Mouse (Mus musculus): ENCODE measurements around the gene Itgal. TPM values are rescaled to one million over a fixed set of nuclear protein-coding genes. Genes with fewer than 3 reads are reported as not detected.
"Not testable (repeated sequence)": the region's sequence is repeated elsewhere in the genome, so short reads cannot be mapped to it uniquely, and the experiment has no call there.

The Itgal gene
- polyA plus RNA-seq (2012; ENCODE audit: insufficient read depth, low replicate concordance) = 11.2 and 21.5 TPM in 2 replicates

DNA sequence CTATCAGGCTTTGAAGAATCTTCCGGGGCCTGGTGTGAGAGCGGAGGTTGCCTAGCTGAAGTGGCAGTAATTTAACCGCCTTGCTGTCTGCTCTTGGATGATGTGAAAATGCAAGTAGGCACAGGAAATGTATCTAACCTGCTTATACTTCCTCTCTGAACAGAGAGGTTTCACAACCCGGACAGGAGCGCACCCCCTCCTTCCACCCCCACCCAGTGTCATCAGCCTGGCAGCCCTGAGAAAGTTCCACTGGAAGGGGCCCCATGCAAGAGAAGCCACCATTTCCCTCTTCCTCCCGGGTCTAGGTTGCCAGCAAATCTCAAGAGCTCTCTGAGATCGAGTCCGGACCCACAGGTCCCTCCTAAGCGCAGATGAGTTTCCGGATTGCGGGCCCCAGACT, at the start of gene Itgal:
Itgal (plus strand) TSS at position 163 of the 400 bp plus-strand sequence.
- Histone ChIP-seq H3K4me1 (peaks cover 63% of the 10 kb centered on the region), H3K4me3 (replicated peaks) (peak within 1 kb of the TSS; percentile 93)

DNA sequence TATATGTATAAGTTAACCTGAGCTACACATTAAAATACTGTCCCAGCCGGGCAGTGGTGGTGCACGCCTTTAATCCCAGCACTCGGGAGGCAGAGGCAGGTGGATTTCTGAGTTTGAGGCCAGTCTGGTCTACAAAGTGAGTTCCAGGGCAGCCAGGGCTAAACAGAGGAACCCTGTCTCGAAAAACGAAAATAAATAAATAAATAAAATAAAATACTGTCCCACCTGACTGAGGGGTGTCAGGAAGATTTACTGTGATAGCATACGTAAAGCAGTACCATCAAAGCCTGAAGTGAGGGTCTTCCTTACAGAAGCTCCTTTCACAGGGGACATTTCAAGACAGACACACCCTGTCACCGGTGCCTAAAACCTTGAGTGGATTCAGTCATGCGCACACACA, 45.5 kb upstream of the Itgal start:
- not testable (repeated sequence) for H3K4me3 ChIP-seq (replicated peaks); H3K27me3 ChIP-seq (replicated peaks); H3K9me3 ChIP-seq
- H3K36me3 ChIP-seq (replicated peaks; ENCODE audit: low read length) = peaks cover 53% of the 10 kb centered on the region
- H3K4me1 ChIP-seq = peaks cover 89% of the 10 kb centered on the region

More for the DNA sequence above, at the start of gene Itgal:
- no peaks in the 10 kb centered on the region for H3K9me3 ChIP-seq
- TF ChIP-seq FLI1 (IDR thresholded peaks at IDR 0.05; ENCODE audit: low read length) (no peak), GATA1 (IDR thresholded peaks at IDR 0.05; ENCODE audit: borderline replicate concordance, low read length) (no peak)
- H3K36me3 ChIP-seq (replicated peaks; ENCODE audit: low read length) = peaks cover 36% of the 10 kb centered on the region
- peaks cover 2% of the 10 kb centered on the region for H3K27me3 ChIP-seq (replicated peaks)

DNA sequence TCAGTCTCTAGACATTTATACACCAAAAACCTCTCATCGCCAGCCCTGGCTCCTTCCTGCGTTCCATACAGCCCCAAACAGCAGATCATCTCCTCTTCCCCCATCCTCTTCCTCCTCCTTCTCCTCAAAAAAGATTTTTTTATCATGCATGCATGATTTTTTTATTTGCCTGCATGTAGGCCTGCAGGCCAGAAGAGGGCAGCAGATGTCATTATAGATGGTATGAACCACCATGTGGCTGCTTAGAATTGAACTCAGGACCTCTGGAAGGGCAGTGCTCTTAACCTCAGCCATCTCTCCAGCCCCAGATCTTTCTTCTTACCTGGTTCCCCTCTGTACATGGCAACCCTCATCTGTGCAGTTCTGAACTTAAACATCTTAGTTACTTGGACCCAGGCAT, 43.6 kb upstream of the Itgal start:
- Histone ChIP-seq H3K4me3 (replicated peaks) (no peak overlapping the region), H3K27me3 (replicated peaks) (no peaks in the 10 kb centered on the region), H3K4me1 (peaks cover 89% of the 10 kb centered on the region), H3K9me3 (no peaks in the 10 kb centered on the region), H3K36me3 (replicated peaks; ENCODE audit: low read length) (peaks cover 49% of the 10 kb centered on the region)
- TF ChIP-seq GATA1 (IDR thresholded peaks at IDR 0.05; ENCODE audit: borderline replicate concordance, low read length) (no peak), FLI1 (IDR thresholded peaks at IDR 0.05; ENCODE audit: low read length) (no peak)

DNA sequence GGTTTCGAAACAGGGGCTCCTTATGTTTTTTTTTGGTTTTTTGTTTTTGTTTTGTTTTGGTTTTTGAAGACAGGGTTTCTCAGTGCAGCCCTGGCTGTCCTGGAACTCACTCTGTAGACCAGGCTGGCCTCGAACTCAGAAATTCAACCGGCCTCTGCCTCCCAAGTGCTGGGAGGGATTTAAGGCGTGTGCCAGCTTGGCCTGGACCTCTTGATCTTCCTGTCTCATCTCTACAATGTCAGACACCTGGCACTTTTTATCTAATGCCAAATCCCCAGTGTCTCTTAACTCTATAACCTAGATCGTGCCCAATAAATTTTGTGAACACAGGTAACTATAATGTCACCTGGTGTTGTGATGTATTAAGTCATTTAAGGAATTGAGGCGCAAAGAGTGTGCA, 42.7 kb upstream of the Itgal start:
- Histone ChIP-seq H3K27me3 (replicated peaks) (no peaks in the 10 kb centered on the region), H3K36me3 (replicated peaks; ENCODE audit: low read length) (peaks cover 40% of the 10 kb centered on the region), H3K9me3 (no peaks in the 10 kb centered on the region), H3K4me3 (replicated peaks) (peak overlapping the region; percentile 96), H3K4me1 (peaks cover 92% of the 10 kb centered on the region)
- no peak for TF ChIP-seq GATA1 (IDR thresholded peaks at IDR 0.05; ENCODE audit: borderline replicate concordance, low read length)
- TF ChIP-seq FLI1 (IDR thresholded peaks at IDR 0.05; ENCODE audit: low read length) = no peak

DNA sequence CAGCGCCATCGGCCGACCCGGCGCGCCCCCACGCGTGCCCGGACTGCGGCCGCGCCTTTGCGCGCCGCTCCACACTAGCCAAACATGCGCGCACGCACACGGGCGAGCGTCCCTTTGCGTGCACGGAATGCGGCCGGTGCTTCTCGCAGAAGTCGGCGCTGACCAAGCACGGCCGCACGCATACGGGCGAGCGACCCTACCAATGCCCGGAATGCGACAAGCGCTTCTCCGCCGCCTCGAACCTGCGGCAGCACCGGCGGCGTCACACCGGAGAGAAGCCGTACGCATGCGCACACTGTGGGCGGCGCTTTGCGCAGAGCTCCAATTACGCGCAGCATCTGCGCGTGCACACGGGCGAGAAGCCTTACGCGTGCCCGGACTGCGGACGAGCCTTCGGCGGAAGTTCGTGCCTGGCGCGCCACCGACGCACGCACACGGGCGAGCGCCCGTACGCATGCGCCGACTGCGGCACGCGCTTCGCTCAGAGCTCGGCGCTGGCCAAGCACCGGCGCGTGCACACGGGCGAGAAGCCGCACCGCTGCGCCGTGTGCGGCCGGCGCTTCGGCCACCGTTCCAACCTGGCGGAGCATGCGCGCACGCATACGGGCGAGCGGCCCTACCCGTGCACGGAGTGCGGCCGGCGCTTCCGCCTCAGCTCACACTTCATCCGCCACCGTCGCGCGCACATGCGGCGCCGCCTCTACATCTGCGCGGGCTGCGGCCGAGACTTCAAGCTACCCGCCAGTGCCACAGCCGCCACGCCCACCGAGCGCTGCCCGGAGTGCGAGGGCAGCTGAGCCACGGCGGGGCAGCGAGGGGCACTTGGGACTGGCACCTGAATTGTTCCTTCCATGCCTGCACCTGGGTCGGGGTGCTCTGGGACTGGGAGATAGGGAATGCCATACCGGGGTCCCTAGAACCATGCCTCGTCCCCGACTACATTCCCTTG, 42.0 kb upstream of the Itgal start:
- peaks cover 39% of the 10 kb centered on the region for H3K36me3 ChIP-seq (replicated peaks; ENCODE audit: low read length)
- peaks cover 97% of the 10 kb centered on the region for H3K4me1 ChIP-seq

DNA sequence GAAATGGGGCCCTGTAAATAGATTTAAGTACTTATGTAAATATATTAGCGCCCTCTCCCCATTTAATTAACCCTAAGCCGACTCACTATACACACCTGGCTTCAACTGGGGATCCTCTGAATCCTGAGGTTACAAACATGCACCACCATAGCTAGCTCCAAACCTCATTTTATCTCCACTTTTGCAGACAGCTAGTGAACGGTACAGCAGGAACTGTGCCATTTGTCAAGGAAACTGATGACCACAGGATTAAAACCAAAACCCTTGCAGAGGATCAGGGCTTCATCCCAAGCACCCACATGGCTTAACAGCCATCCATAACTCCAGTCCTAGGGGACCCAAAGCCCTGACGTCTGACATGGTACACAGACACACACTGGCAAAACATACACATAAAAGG, 41.1 kb upstream of the Itgal start:
- TF ChIP-seq GATA1 (IDR thresholded peaks at IDR 0.05; ENCODE audit: borderline replicate concordance, low read length) (no peak; the same call in 2 of the 3 replicates), FLI1 (IDR thresholded peaks at IDR 0.05; ENCODE audit: low read length) (0 out of 2 replicates have a peak, but pooled peaks have one; percentile 21)
- H3K9me3 ChIP-seq = no peaks in the 10 kb centered on the region
- H3K4me1 ChIP-seq = peaks cover 97% of the 10 kb centered on the region
- peaks cover 30% of the 10 kb centered on the region for H3K36me3 ChIP-seq (replicated peaks; ENCODE audit: low read length)
- no peaks in the 10 kb centered on the region for H3K27me3 ChIP-seq (replicated peaks)
- peak overlapping the region; percentile 96 for H3K4me3 ChIP-seq (replicated peaks)

More for the DNA sequence above, 42.0 kb upstream of the Itgal start:
- Histone ChIP-seq H3K27me3 (replicated peaks) (no peaks in the 10 kb centered on the region), H3K9me3 (no peaks in the 10 kb centered on the region), H3K4me3 (replicated peaks) (peak overlapping the region; percentile 96)
- TF ChIP-seq GATA1 (IDR thresholded peaks at IDR 0.05; ENCODE audit: borderline replicate concordance, low read length) = no peak
- TF ChIP-seq FLI1 (IDR thresholded peaks at IDR 0.05; ENCODE audit: low read length) = no peak

DNA sequence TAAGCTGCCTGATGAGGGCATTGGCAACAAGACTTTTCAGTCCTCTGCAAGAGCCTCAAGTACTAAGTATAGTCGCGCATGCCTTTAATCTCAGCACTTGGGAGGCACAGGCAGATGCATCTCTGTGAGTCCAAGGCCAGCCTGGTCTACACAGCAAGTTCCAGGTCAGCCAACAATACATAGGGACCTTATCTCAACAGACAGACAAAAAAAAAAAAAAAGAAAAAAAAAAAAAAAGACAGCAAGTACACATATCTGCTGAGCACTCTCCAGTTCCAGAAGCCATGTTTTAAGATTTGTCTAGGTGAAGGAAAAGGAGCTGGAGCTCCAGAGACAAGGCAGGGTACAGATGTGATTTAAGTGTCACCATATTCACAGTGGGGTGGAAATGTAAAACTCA, 40.1 kb upstream of the Itgal start:
- peaks cover 92% of the 10 kb centered on the region for H3K4me1 ChIP-seq
- TF ChIP-seq FLI1 (IDR thresholded peaks at IDR 0.05; ENCODE audit: low read length) = no peak
- TF ChIP-seq GATA1 (IDR thresholded peaks at IDR 0.05; ENCODE audit: borderline replicate concordance, low read length) = no peak

DNA sequence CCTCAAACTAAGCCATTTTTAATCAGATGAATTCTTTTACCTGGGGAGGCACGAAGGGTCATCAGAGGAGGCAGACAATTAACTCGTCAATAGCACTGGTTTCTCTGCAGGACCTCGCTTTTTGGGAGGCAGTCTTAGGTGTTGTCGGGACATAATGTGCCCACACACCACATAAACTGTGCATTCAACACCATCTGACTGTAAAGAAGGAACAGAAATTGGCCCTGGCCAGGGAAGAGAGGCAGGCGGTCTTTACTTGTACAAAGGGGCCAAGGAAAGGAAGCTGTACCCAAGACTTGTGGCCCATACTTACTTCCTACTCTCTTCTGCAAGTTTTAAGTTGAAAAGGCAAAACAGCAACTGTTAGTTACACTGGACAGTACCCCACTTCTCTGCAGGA, 39.5 kb upstream of the Itgal start:
- no peak overlapping the region for H3K4me3 ChIP-seq (replicated peaks)
- H3K9me3 ChIP-seq = no peaks in the 10 kb centered on the region
- TF ChIP-seq FLI1 (IDR thresholded peaks at IDR 0.05; ENCODE audit: low read length) = no peak
- no peak for TF ChIP-seq GATA1 (IDR thresholded peaks at IDR 0.05; ENCODE audit: borderline replicate concordance, low read length)
- peaks cover 92% of the 10 kb centered on the region for H3K4me1 ChIP-seq
- H3K27me3 ChIP-seq (replicated peaks) = no peaks in the 10 kb centered on the region
- peaks cover 21% of the 10 kb centered on the region for H3K36me3 ChIP-seq (replicated peaks; ENCODE audit: low read length)

More for the DNA sequence above, 40.1 kb upstream of the Itgal start:
- peaks cover 23% of the 10 kb centered on the region for H3K36me3 ChIP-seq (replicated peaks; ENCODE audit: low read length)
- H3K9me3 ChIP-seq = no peaks in the 10 kb centered on the region
- H3K27me3 ChIP-seq (replicated peaks) = no peaks in the 10 kb centered on the region
- H3K4me3 ChIP-seq (replicated peaks) = no peak overlapping the region

DNA sequence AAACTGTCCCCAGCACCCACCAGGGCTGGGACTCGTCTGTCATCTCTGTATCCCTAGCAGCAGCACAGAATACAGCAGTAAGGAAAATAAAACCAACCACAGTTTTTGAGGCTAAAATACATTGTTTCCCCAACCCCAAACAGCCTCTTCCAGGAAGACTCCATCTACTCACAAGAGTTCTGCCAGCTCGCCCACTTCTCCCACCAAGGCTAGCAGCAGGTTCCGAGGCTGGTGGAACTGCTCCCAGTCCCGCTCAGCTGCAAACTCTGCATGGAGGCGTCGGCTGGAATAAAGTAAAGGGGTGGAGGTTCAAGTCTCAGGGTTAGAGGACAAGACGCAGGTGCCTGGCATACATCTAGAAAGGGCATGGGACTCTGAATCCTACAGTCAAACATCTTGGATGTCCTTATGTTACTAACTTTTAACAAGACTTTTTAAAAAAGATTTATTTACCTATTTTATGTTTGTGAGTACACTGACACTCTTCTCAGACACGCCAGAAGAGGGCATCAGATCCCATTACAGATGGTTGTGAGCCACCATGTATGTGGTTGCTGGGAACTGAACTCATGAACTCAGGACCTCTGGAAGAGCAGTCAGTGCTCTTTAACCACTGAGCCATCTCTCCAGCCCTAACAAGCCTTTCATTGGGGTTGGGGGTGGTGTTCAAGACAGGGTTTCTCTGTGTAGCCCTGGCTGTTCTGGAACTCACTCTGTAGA, 36.7 kb upstream of the Itgal start:
- H3K36me3 ChIP-seq (replicated peaks; ENCODE audit: low read length) = peaks cover 20% of the 10 kb centered on the region
- H3K4me3 ChIP-seq (replicated peaks) = peak overlapping the region; percentile 65
- no peaks in the 10 kb centered on the region for H3K27me3 ChIP-seq (replicated peaks)
- peaks cover 83% of the 10 kb centered on the region for H3K4me1 ChIP-seq
- TF ChIP-seq FLI1 (IDR thresholded peaks at IDR 0.05; ENCODE audit: low read length) (no peak), GATA1 (IDR thresholded peaks at IDR 0.05; ENCODE audit: borderline replicate concordance, low read length) (no peak)
- H3K9me3 ChIP-seq = no peaks in the 10 kb centered on the region

Measured in megakaryocyte, embryonic 14.5 days (primary cell).